Mouse (Mus musculus) intestine, embryonic 16.5 days (tissue): ENCODE data around the gene Krt222. TPM values are rescaled to one million over a fixed set of nuclear protein-coding genes. Genes with fewer than 3 reads are reported as not detected.

ENCODE experiments used
- ATAC-seq: fragments of 200-750 bp; cut with Nextera tagmentation; 2 replicates; pipeline ENCODE4 v1.8.0; 2017; ENCODE audit warnings: moderate TSS enrichment, moderate library complexity
- H3K27ac ChIP-seq: fragments of 300-500 bp; sonication (generic); 2 replicates; pipeline ENCODE4 v1.5.1; 2014; ENCODE audit warnings: mild to moderate bottlenecking, low read length
- H3K27me3 ChIP-seq: fragments of 300-500 bp; sonication (generic); replicated peaks from 2 replicates; pipeline ENCODE4 v1.6.1; 2014; ENCODE audit warnings: low read length, control low read depth, mixed read lengths; ENCODE audit not compliant: control insufficient read depth, insufficient read depth
- H3K36me3 ChIP-seq: fragments of 300-500 bp; sonication (generic); 2 replicates; pipeline ENCODE4 v1.6.1; 2014; ENCODE audit warnings: low read length, control low read depth; ENCODE audit not compliant: control insufficient read depth, insufficient read depth
- H3K4me1 ChIP-seq: fragments of 300-500 bp; sonication (generic); 2 replicates; pipeline ENCODE4 v1.6.1; 2014; ENCODE audit warnings: low read length, control low read depth, mixed read lengths; ENCODE audit not compliant: control insufficient read depth, insufficient read depth
- H3K4me2 ChIP-seq: fragments of 300-500 bp; sonication (generic); 2 replicates; pipeline ENCODE4 v1.6.1; 2014; ENCODE audit warnings: low read depth, low read length, control low read depth
- H3K4me3 ChIP-seq: fragments of 300-500 bp; sonication (generic); 2 replicates; pipeline ENCODE4 v1.5.1; 2014; ENCODE audit warnings: mild to moderate bottlenecking, low read length
- H3K9ac ChIP-seq: fragments of 300-500 bp; sonication (generic); 2 replicates; pipeline ENCODE4 v1.6.1; 2014; ENCODE audit warnings: low read depth, low read length
- H3K9me3 ChIP-seq: fragments of 300-500 bp; sonication (generic); 2 replicates; pipeline ENCODE4 v1.6.1; 2016; ENCODE audit warnings: low read length, control low read depth; ENCODE audit not compliant: control insufficient read depth
- WGBS: fragments of 180-500 bp; shearing (Covaris S2); extraction: QIAGEN DNeasy Blood & Tissue Kit; methylation state at CpG from one replicate; pipeline ENCODE4 v1.1.7; 2014; 5-methylcytosine and 5-hydroxymethylcytosine counted together
- polyA plus RNA-seq: library from polyadenylated mRNA; unstranded; fragments of >200 nt; fragmentation: Nextera tagmentation; extraction: Ambion mirVana; gene quantifications from 2 replicates; pipeline ENCODE4 v1.2.1, GENCODE M21; 2015

The Krt222 gene
- polyA plus RNA-seq, 1 experiment from 2014 or later = 0.54 TPM

DNA sequence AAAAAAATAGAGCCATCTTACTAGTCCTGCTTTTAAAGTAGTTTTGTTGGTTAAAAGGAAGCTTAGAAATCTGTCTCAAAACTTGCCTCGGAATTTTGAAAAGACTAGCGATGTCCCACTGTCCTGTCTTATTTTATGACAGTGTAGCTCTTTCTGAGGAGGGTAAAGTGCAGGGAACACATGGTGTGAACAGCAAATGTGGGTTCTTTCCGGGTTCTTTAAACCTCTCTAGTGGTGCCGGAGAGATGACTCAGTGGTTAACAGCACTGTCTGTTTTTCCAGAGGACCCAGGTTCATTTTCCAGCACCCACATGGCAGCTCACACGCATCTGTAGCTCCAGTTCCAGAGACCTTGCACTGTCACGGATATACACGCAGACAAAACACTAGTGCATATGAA is 25.3 kb upstream of the Krt222 start:
- H3K9me3 ChIP-seq = no peaks in the 10 kb centered on the region
- H3K4me1 ChIP-seq = no peaks in the 10 kb centered on the region
- H3K4me3 ChIP-seq = no peak overlapping the region
- H3K27ac ChIP-seq = no peak overlapping the region
- H3K36me3 ChIP-seq = no peaks in the 10 kb centered on the region
- no peak overlapping the region for H3K9ac ChIP-seq
- WGBS = 65% methylated on average over 7 of the region's 7 CpGs
- H3K27me3 ChIP-seq = no peaks in the 10 kb centered on the region
- ATAC-seq = peak; percentile 58; the same call in 1 of the 2 replicates
- H3K4me2 ChIP-seq = no peak overlapping the region

DNA sequence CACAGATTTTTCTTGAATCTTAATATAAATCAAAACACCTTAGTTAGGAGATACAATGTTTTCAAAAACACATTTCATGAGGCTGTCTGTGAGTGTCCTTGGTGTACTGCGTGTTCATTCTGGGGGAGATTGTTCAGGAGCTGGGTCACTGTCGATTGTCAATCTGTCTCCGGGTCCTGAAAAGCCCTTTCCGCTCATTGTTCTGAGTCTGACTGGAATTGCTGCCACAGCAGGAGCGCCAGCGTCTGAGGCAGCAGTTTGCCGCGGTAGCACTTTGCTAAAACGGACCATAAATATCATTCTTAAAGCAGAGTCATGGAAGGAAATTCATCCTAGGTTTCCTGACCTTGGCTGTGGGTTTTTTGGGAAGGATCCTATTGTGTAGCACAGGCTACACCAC is 21.9 kb upstream of the Krt222 start:
- Histone ChIP-seq H3K27me3 (no peaks in the 10 kb centered on the region), H3K4me1 (no peaks in the 10 kb centered on the region), H3K4me3 (no peak overlapping the region), H3K9ac (no peak overlapping the region), H3K36me3 (no peaks in the 10 kb centered on the region), H3K9me3 (no peaks in the 10 kb centered on the region), H3K4me2 (no peak overlapping the region), H3K27ac (no peak overlapping the region)
- no peak for ATAC-seq
- WGBS = 47% methylated on average over 9 of the region's 9 CpGs

DNA sequence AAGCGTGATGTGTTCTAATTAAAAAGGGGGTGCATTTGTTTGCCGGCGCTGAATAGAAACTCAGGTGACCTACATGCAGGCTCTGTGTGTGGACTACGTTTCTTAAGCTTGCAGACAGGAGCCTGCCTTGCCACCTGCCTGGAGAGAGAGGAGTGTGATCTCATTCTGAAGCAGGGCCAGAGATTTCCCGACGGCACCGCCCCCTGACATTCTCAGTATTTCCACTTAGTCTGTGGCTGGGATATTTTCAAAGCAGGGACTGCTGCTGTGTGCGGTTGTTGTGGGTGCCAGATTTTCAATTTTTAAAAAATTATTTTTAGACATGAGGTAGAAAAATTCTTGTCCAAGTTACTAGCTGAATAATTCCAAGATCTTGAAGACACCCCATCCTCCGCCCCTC is 21.3 kb upstream of the Krt222 start:
- Histone ChIP-seq H3K36me3 (no peaks in the 10 kb centered on the region), H3K4me2 (no peak overlapping the region), H3K4me3 (no peak overlapping the region), H3K27me3 (no peaks in the 10 kb centered on the region), H3K4me1 (no peaks in the 10 kb centered on the region), H3K9ac (no peak overlapping the region), H3K9me3 (no peaks in the 10 kb centered on the region), H3K27ac (no peak overlapping the region)
- ATAC-seq = no peak
- WGBS = 67% methylated on average over 9 of the region's 9 CpGs

DNA sequence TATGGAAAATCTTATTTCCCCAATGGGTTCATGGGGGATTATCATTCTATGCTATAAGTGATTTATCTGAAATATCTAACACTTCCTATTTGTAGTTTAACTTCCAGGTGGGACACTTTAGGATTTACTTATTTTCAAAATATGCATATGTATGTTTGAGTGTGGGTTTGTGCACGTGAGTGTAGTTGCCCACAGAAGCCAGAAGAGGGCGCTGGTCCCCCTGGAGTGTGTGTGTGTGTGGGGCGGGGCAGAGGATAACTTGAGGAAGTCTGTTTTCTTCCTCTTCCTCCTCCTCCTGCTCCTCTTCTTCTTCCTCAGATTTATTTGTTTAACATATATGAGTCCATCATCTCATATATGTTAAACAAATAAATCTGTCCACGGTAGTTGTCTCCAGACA is 12.3 kb upstream of the Krt222 start:
- H3K36me3 ChIP-seq = no peaks in the 10 kb centered on the region
- H3K27me3 ChIP-seq = no peaks in the 10 kb centered on the region
- no peak overlapping the region for H3K9ac ChIP-seq
- H3K9me3 ChIP-seq = no peaks in the 10 kb centered on the region
- no peaks in the 10 kb centered on the region for H3K4me1 ChIP-seq
- no peak overlapping the region for H3K4me2 ChIP-seq
- no peak overlapping the region for H3K27ac ChIP-seq
- ATAC-seq = no peak
- H3K4me3 ChIP-seq = no peak overlapping the region
- 79% methylated on average over 4 of the region's 4 CpGs for WGBS

DNA sequence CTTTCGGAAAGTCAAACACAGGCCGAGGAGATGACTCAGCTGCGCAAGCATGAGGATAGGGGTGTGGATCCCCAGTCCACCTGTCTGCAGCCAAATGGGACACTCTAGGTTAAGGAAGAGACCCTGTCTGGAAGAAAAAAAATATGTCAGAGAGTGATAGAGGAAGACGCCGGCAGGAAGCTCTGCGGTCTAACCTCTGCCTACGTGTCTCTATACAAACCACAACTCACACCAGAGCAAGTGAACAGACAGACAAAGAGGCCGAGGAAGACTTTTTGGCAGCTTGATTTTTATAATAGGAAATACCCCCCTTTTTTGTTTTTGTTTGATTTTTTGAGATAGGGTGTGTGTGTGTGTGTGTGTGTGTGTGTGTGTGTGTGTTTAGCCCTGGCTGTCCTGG is 11.4 kb upstream of the Krt222 start:
- Histone ChIP-seq H3K27ac (no peak overlapping the region), H3K4me2 (no peak overlapping the region), H3K36me3 (no peaks in the 10 kb centered on the region), H3K9me3 (no peaks in the 10 kb centered on the region), H3K4me1 (no peaks in the 10 kb centered on the region), H3K27me3 (no peaks in the 10 kb centered on the region), H3K4me3 (no peak overlapping the region), H3K9ac (no peak overlapping the region)
- no peak for ATAC-seq
- WGBS = 91% methylated on average over 8 of the region's 8 CpGs

DNA sequence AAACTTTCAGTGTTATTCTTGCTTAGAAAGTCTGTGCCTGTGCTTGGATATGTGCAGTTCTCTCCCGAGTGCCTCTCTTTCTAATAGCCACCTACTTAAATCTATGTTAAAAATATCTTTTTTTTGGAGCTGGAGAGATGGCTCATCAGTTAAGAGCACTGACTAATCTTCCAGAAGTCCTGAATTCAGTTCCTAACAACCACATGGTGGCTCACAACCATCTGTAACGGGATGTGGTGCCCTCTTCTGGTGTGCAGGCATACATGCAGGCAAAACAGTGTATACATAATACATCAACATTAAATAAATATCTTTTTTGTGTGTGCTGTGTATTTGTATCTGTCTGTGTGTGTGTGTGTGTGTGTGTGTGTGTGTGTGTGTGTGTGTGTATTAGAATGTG is 10.0 kb upstream of the Krt222 start:
- no peaks in the 10 kb centered on the region for H3K9me3 ChIP-seq
- H3K4me1 ChIP-seq = no peaks in the 10 kb centered on the region
- H3K27ac ChIP-seq = no peak overlapping the region
- H3K4me2 ChIP-seq = no peak overlapping the region
- no peak overlapping the region for H3K4me3 ChIP-seq
- H3K36me3 ChIP-seq = no peaks in the 10 kb centered on the region
- ATAC-seq = no peak
- 59% methylated on average over 2 of the region's 2 CpGs for WGBS
- no peak overlapping the region for H3K9ac ChIP-seq
- no peaks in the 10 kb centered on the region for H3K27me3 ChIP-seq

DNA sequence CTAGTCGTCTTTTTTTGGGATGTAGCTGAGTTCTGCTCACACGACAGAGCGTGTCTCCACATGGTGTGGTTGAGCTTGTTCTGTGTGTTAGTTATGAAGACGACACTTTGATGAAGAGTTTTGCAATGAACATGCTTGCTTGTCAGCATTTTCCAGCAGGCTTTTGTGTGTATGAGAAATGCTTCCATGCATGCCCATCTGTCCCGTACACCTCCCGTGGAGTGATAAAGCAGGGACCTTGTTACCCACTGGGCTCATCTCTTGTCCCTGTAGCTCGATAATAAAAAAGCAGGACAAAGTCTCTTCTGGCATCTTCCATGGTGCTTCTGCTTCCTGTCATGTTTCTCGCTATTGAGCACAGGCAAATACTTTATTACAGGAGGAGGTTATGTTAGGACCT is 8.8 kb upstream of the Krt222 start:
- Histone ChIP-seq H3K27me3 (no peaks in the 10 kb centered on the region), H3K4me1 (no peaks in the 10 kb centered on the region), H3K9ac (no peak overlapping the region), H3K27ac (no peak overlapping the region), H3K9me3 (no peaks in the 10 kb centered on the region), H3K36me3 (no peaks in the 10 kb centered on the region), H3K4me3 (no peak overlapping the region), H3K4me2 (no peak overlapping the region)
- no peak for ATAC-seq
- WGBS = 66% methylated on average over 8 of the region's 8 CpGs

DNA sequence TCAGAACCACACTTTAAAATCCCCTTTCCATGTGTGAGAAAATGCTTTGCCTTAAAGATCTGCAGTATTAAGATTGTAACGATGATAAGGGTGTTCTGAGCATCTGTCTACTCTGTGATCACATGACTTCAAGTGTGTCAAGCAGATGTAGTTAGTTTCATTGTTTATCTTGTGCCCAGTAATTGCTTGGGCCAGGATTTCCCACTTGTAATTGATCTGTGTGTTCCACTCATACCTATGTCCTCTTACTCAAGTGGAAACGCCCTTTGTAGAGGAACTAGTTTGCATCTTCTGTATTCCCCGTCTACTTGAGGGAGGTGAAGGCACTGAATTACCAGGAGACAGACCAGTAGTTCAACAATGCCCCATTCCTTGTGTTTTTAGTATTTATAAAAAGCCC is 6.8 kb upstream of the Krt222 start:
- Histone ChIP-seq H3K36me3 (no peaks in the 10 kb centered on the region), H3K27ac (no peak overlapping the region), H3K4me1 (no peaks in the 10 kb centered on the region), H3K9ac (no peak overlapping the region), H3K27me3 (no peaks in the 10 kb centered on the region), H3K4me2 (no peak overlapping the region), H3K4me3 (no peak overlapping the region), H3K9me3 (no peaks in the 10 kb centered on the region)
- WGBS = 54% methylated on average over 3 of the region's 3 CpGs
- no peak for ATAC-seq

DNA sequence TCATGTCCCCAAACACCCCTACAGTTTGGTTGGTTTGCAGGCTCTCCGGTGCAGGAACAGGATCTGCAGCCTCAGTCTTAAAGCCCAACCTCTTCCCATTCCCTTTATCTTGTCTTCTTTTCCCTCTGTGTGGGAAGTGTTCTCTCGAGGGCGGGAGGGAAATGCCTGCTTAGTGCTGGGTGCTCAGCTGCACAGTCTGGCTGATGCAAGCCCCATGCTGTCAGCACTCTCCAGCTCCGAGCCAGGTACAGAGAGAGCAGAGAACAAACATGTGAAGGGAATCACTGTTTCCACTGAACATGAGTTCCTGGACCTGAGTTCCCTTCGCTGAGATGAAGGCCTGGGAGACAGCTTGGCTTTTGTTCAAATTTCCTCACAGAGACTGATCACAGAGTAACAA is 6.4 kb upstream of the Krt222 start:
- no peak overlapping the region for H3K9ac ChIP-seq
- H3K27me3 ChIP-seq = no peaks in the 10 kb centered on the region
- H3K4me2 ChIP-seq = no peak overlapping the region
- no peak for ATAC-seq
- no peaks in the 10 kb centered on the region for H3K9me3 ChIP-seq
- no peak overlapping the region for H3K4me3 ChIP-seq
- H3K27ac ChIP-seq = no peak overlapping the region
- WGBS = 58% methylated on average over 5 of the region's 5 CpGs
- H3K36me3 ChIP-seq = no peaks in the 10 kb centered on the region
- no peaks in the 10 kb centered on the region for H3K4me1 ChIP-seq

DNA sequence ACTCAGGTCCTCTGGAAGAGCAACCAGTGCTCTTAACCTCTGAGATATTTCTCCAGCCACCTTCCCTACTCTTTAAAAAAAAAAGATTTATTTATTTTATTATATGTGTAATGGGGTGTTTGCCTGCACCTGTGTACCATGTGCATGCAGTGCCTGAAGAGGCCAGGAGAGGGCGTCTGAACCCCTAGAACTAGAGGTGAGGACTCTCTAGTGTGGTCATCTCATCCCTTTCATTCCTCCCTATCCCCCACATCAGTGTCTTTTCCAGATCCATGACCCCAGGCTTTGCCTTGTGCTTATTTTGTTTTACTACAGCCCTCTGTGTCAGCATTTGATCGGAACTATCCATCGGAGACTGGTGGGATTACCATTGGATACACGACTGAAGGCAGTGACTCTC is 5.2 kb upstream of the Krt222 start:
- 0 out of 2 replicates have a peak, but pooled peaks cover 1% of the 10 kb centered on the region for H3K4me1 ChIP-seq
- no peak overlapping the region for H3K9ac ChIP-seq
- H3K27ac ChIP-seq = no peak overlapping the region
- no peaks in the 10 kb centered on the region for H3K36me3 ChIP-seq
- no peaks in the 10 kb centered on the region for H3K27me3 ChIP-seq
- 56% methylated on average over 4 of the region's 4 CpGs for WGBS
- H3K4me3 ChIP-seq = no peak overlapping the region
- H3K9me3 ChIP-seq = no peaks in the 10 kb centered on the region
- no peak for ATAC-seq
- no peak overlapping the region for H3K4me2 ChIP-seq
